Comparison of ENCODE assay signal across 8 mouse cellular contexts in genomic region chr10:86301593-86302317, GRCm38 (mm10). TPM values are rescaled to one million over a fixed set of nuclear protein-coding genes. Genes with fewer than 3 reads are reported as not detected.
A peak's percentile ranks its signal among the peaks of the same experiment; 100 is the strongest.
DNase-seq lines count a peak whose midpoint lies in the region; ATAC-seq lines count a peak whose summit lies in the region.

No protein-coding gene starts in this region.

- no peaks in the 10 kb centered on the region for H3K9me3 ChIP-seq in forebrain, embryonic 12.5 days
- no peaks in the 10 kb centered on the region for H3K9me3 ChIP-seq in kidney, embryonic 15.5 days (replicated peaks)
- no peaks in the 10 kb centered on the region for H3K9me3 ChIP-seq in midbrain, embryonic 12.5 days

- H3K4me1 ChIP-seq in forebrain, embryonic 12.5 days = peaks cover 42% of the 10 kb centered on the region
- peaks cover 49% of the 10 kb centered on the region for H3K4me1 ChIP-seq in kidney, embryonic 15.5 days
- peaks cover 29% of the 10 kb centered on the region for H3K4me1 ChIP-seq in midbrain, embryonic 12.5 days

- H3K4me2 ChIP-seq in forebrain, embryonic 12.5 days = peak overlapping the region; percentile 98
- peak overlapping the region; percentile 89 for H3K4me2 ChIP-seq in kidney, embryonic 15.5 days
- H3K4me2 ChIP-seq in midbrain, embryonic 12.5 days (replicated peaks) = peak overlapping the region; percentile 92

- no peak for ATAC-seq in forebrain, embryonic 12.5 days (ENCODE audit: low FRiP score)
- no peak for ATAC-seq in kidney, embryonic 15.5 days (replicated peaks; ENCODE audit: low FRiP score)
- ATAC-seq in midbrain, embryonic 12.5 days (ENCODE audit: low FRiP score, low read depth) = no peak

- H3K27ac ChIP-seq in forebrain, embryonic 12.5 days = no peak overlapping the region
- peak overlapping the region; percentile 82 for H3K27ac ChIP-seq in kidney, embryonic 15.5 days
- H3K27ac ChIP-seq in midbrain, embryonic 12.5 days (replicated peaks) = no peak overlapping the region

- peaks cover 23% of the 10 kb centered on the region for H3K27me3 ChIP-seq in forebrain, embryonic 12.5 days
- peaks cover 25% of the 10 kb centered on the region for H3K27me3 ChIP-seq in kidney, embryonic 15.5 days
- peaks cover 49% of the 10 kb centered on the region for H3K27me3 ChIP-seq in midbrain, embryonic 12.5 days

- H3K9ac ChIP-seq in forebrain, embryonic 12.5 days = 0 out of 2 replicates have a peak overlapping the region, but pooled peaks have one; percentile 59
- H3K9ac ChIP-seq in kidney, embryonic 15.5 days = peak overlapping the region; percentile 84
- H3K9ac ChIP-seq in midbrain, embryonic 12.5 days (replicated peaks) = 0 out of 2 replicates have a peak overlapping the region, but pooled peaks have one; percentile 61

- DNase-seq in adrenal gland, adult (ENCODE audit: inconsistent age in 2 of 2, low spot score in 1 of 2) = peak; percentile 52 to 82
- DNase-seq in adrenal gland, postnatal 10 days = no peak
- no peak for DNase-seq in urinary bladder, postnatal 14 days (ENCODE audit: low spot score)
- no peak for DNase-seq in right cerebral cortex, adult 2 months (ENCODE audit: low spot score in 2 of 2)
- no peak for DNase-seq in ovary, adult 18-20 months (ENCODE audit: low spot score)

- 33% methylated on average over 4 of the region's 4 CpGs for WGBS in forebrain, embryonic 12.5 days
- WGBS in kidney, embryonic 15.5 days = 27% methylated on average over 4 of the region's 4 CpGs
- WGBS in midbrain, embryonic 12.5 days = 29% methylated on average over 4 of the region's 4 CpGs

- H3K4me3 ChIP-seq in forebrain, embryonic 12.5 days (replicated peaks) = peak overlapping the region; percentile 48
- H3K4me3 ChIP-seq in kidney, embryonic 15.5 days (replicated peaks) = peak overlapping the region; percentile 66
- H3K4me3 ChIP-seq in midbrain, embryonic 12.5 days = peak overlapping the region; percentile 49

- H3K36me3 ChIP-seq in forebrain, embryonic 12.5 days (replicated peaks) = no peaks in the 10 kb centered on the region
- H3K36me3 ChIP-seq in kidney, embryonic 15.5 days = peaks cover 9% of the 10 kb centered on the region; the same call in 1 of the 2 replicates
- no peaks in the 10 kb centered on the region for H3K36me3 ChIP-seq in midbrain, embryonic 12.5 days

RNA-seq across cellular contexts. Expression of gene Timp3, which starts 1.6 kb away (rescaled TPM):
- 100 to 1,000 TPM; 209 to 211 TPM for total RNA-seq in adrenal gland, postnatal 10 days (2021)
- 17.9 and 18.0 TPM in 2 replicates for polyA plus RNA-seq in forebrain, embryonic 12.5 days (2016; fragmentation: Nextera tagmentation; extraction: Ambion mirVana)
- polyA plus RNA-seq in kidney, embryonic 15.5 days (2015; fragmentation: Nextera tagmentation; extraction: Ambion mirVana) = 82.0 and 85.9 TPM in 2 replicates
- polyA plus RNA-seq in midbrain, embryonic 12.5 days (2016; fragmentation: Nextera tagmentation; extraction: Ambion mirVana) = 23.1 and 24.5 TPM in 2 replicates

Comparison
In these comparisons a context has a peak if more than half of its experiments do, and no peak if none do; other contexts are left out.
1. DNase-seq: peak in adrenal gland, adult (2 of 2); none in adrenal gland, postnatal 10 days (single experiment), urinary bladder, postnatal 14 days (single experiment), right cerebral cortex, adult 2 months (0 of 2) and ovary, adult 18-20 months (single experiment).
2. Peak in every context shown above with its lines, with median percentiles within 50 percentile points of each other: H3K4me2 ChIP-seq, H3K4me3 ChIP-seq and H3K9ac ChIP-seq.